Mouse (Mus musculus): ENCODE results near the gene Gm21969. TPM values are rescaled to one million over a fixed set of nuclear protein-coding genes. Genes with fewer than 3 reads are reported as not detected.
A peak's percentile ranks its signal among the peaks of the same experiment; 100 is the strongest.

Gm21969 gene
- total and polyA plus RNA-seq, 2 experiments from 2014 or later: not detected

DNA sequence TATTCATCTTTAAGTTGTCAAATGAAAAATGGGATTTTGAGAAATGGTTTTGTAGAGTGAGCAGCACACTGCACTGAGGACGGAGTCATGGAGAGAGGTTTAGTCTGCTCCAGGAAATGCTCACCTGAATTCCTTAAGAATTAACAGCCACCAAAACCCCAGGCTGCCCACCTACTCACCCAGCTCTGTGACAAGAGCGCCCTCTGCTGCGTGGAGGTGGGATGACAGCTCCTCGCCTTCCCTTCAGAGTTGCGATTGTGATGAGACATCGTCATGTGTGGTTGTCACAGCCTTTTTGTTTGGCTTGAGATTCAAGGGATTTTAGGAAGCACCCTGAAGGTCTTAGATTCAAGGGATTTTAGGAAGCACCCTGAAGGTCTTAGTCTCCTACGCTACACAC lies 33.4 kb downstream of the Gm21969 start:
- WGBS: 27% methylated on average over 7 of the region's 7 CpGs
- Histone ChIP-seq H3K9ac (no peak overlapping the region), H3K4me2 (ENCODE audit: low read depth) (no peak overlapping the region), H3K27me3 (ENCODE audit: insufficient read depth, low read length) (no peaks in the 10 kb centered on the region), H3K4me1 (ENCODE audit: insufficient read depth) (no peaks in the 10 kb centered on the region), H3K36me3 (ENCODE audit: insufficient read depth) (peaks cover 19% of the 10 kb centered on the region), H3K4me3 (ENCODE audit: low read depth, low read length) (no peak overlapping the region), H3K9me3 (ENCODE audit: low read length) (no peaks in the 10 kb centered on the region), H3K27ac (ENCODE audit: low read depth, low read length) (no peak overlapping the region)
- ATAC-seq: peak; percentile 58; the same call in 1 of the 2 replicates
- TF ChIP-seq CTCF (IDR thresholded peaks at IDR 0.05; ENCODE audit: low read depth): peak; percentile 96
- peak; percentile 81 for DNase-seq

GRCm38 (mm10) chr4:139637847-139638246 lies 34.9 kb downstream of the Gm21969 start:
- no peaks in the 10 kb centered on the region for H3K9me3 ChIP-seq (ENCODE audit: low read length)
- DNase-seq (no peak), ATAC-seq (no peak)
- H3K4me1 ChIP-seq (ENCODE audit: insufficient read depth): no peaks in the 10 kb centered on the region
- no peak overlapping the region for H3K9ac ChIP-seq
- no peak for TF ChIP-seq CTCF (IDR thresholded peaks at IDR 0.05; ENCODE audit: low read depth)
- 90% methylated on average over 9 of the region's 9 CpGs for WGBS
- no peak overlapping the region for H3K4me2 ChIP-seq (ENCODE audit: low read depth)
- no peak overlapping the region for H3K27ac ChIP-seq (ENCODE audit: low read depth, low read length)
- H3K36me3 ChIP-seq (ENCODE audit: insufficient read depth): peaks cover 19% of the 10 kb centered on the region
- no peak overlapping the region for H3K4me3 ChIP-seq (ENCODE audit: low read depth, low read length)
- peaks cover 7% of the 10 kb centered on the region; the same call in 1 of the 2 replicates for H3K27me3 ChIP-seq (ENCODE audit: insufficient read depth, low read length)

GRCm38 (mm10) chr4:139638356-139638755 lies 35.4 kb downstream of the Gm21969 start:
- ATAC-seq (no peak), DNase-seq (no peak)
- 94% methylated on average over 16 of the region's 16 CpGs for WGBS
- Histone ChIP-seq H3K4me3 (ENCODE audit: low read depth, low read length) (no peak overlapping the region), H3K27ac (ENCODE audit: low read depth, low read length) (no peak overlapping the region), H3K36me3 (ENCODE audit: insufficient read depth) (peaks cover 19% of the 10 kb centered on the region), H3K9me3 (ENCODE audit: low read length) (no peaks in the 10 kb centered on the region), H3K9ac (no peak overlapping the region), H3K4me1 (ENCODE audit: insufficient read depth) (no peaks in the 10 kb centered on the region), H3K27me3 (ENCODE audit: insufficient read depth, low read length) (peaks cover 7% of the 10 kb centered on the region; the same call in 1 of the 2 replicates), H3K4me2 (ENCODE audit: low read depth) (no peak overlapping the region)
- TF ChIP-seq CTCF (IDR thresholded peaks at IDR 0.05; ENCODE audit: low read depth): no peak

GRCm38 (mm10) chr4:139639801-139640200 lies 36.8 kb downstream of the Gm21969 start:
- H3K9me3 ChIP-seq (ENCODE audit: low read length): no peaks in the 10 kb centered on the region
- H3K27me3 ChIP-seq (ENCODE audit: insufficient read depth, low read length): peaks cover 7% of the 10 kb centered on the region; the same call in 1 of the 2 replicates
- H3K4me3 ChIP-seq (ENCODE audit: low read depth, low read length): no peak overlapping the region
- H3K4me1 ChIP-seq (ENCODE audit: insufficient read depth): no peaks in the 10 kb centered on the region
- H3K4me2 ChIP-seq (ENCODE audit: low read depth): no peak overlapping the region
- no peak overlapping the region for H3K27ac ChIP-seq (ENCODE audit: low read depth, low read length)
- WGBS: 50% methylated on average over 12 of the region's 12 CpGs
- no peak for TF ChIP-seq CTCF (IDR thresholded peaks at IDR 0.05; ENCODE audit: low read depth)
- DNase-seq (no peak), ATAC-seq (no peak)
- no peak overlapping the region for H3K9ac ChIP-seq
- H3K36me3 ChIP-seq (ENCODE audit: insufficient read depth): peaks cover 31% of the 10 kb centered on the region

DNA sequence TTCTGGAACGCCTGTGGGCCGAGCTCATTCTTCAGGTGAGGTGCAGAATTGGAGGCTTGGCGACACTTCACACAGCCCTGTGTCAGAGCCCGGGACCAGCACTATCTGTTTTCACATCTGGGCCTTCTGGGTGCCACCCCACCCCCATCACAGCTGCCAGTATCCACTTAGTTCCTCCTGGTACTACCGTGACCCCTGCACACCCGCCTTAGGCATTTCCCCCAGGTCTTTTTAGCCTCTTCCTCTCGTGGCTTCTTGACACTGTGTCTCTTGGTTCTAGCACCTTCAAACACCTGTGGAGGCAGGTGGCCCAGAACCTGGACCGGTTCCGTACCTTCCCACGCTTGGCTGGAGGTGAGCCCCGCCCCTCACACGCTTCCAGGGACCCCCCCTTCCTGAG lies 37.3 kb downstream of the Gm21969 start:
- H3K27ac ChIP-seq (ENCODE audit: low read depth, low read length): no peak overlapping the region
- no peak for TF ChIP-seq CTCF (IDR thresholded peaks at IDR 0.05; ENCODE audit: low read depth)
- peaks cover 36% of the 10 kb centered on the region for H3K36me3 ChIP-seq (ENCODE audit: insufficient read depth)
- H3K27me3 ChIP-seq (ENCODE audit: insufficient read depth, low read length): peaks cover 7% of the 10 kb centered on the region; the same call in 1 of the 2 replicates
- no peak overlapping the region for H3K4me2 ChIP-seq (ENCODE audit: low read depth)
- DNase-seq (no peak), ATAC-seq (no peak)
- H3K9ac ChIP-seq: no peak overlapping the region
- no peak overlapping the region for H3K4me3 ChIP-seq (ENCODE audit: low read depth, low read length)
- no peaks in the 10 kb centered on the region for H3K9me3 ChIP-seq (ENCODE audit: low read length)
- no peaks in the 10 kb centered on the region for H3K4me1 ChIP-seq (ENCODE audit: insufficient read depth)
- 75% methylated on average over 12 of the region's 12 CpGs for WGBS

DNA sequence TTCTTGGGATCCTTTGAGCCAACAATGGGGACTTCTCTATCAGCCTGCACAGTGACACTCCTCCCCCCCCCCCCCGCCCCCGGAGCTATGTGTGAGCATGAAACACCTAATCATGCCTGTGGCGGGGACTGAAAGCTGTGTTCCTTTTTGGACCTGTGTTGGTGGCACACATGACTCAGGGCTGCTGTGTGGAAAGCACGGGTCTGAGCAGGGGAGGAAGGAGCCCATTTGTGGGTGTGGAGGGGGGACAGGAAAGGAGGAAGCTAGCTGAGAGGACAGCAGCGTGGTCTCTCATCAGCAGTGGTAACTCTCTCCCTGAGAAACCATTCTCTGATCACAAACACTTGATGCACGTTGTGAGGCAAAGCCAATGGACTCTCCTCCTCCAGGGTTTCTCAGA lies 37.8 kb downstream of the Gm21969 start:
- 65% methylated on average over 6 of the region's 6 CpGs for WGBS
- Histone ChIP-seq H3K27me3 (ENCODE audit: insufficient read depth, low read length) (peaks cover 7% of the 10 kb centered on the region; the same call in 1 of the 2 replicates), H3K9me3 (ENCODE audit: low read length) (no peaks in the 10 kb centered on the region), H3K4me2 (ENCODE audit: low read depth) (no peak overlapping the region), H3K36me3 (ENCODE audit: insufficient read depth) (peaks cover 34% of the 10 kb centered on the region), H3K4me1 (ENCODE audit: insufficient read depth) (no peaks in the 10 kb centered on the region), H3K4me3 (ENCODE audit: low read depth, low read length) (no peak overlapping the region), H3K27ac (ENCODE audit: low read depth, low read length) (no peak overlapping the region), H3K9ac (no peak overlapping the region)
- no peak for ATAC-seq
- no peak for TF ChIP-seq CTCF (IDR thresholded peaks at IDR 0.05; ENCODE audit: low read depth)
- DNase-seq: no peak

DNA sequence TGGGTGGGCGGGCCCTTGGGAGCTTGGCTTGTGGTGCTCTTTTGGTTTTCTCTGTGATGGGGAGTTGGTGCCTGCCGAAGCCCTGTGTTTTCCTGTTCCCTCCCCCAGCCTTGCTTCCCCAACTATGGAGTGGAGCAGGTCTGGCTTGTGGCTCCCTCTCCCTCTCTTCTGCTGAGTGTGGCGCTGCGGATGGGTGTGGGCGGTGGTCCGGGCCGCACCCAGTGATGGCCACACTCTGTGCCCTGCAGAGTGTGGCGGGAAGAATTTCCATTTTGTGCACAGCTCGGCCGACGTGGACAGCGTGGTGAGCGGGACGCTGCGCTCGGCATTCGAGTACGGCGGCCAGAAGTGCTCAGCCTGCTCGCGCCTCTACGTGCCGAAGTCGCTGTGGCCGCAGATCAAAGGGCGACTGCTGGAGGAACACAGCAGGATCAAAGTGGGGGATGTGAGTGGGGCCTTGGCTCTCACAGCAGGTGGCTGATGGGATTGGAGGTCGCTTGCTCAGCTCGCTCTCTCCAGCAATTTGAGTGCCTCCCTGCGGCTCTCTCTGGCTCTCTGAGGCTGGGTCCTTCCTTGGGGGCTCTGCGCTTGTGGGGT lies 38.9 kb downstream of the Gm21969 start:
- DNase-seq: no peak
- peaks cover 32% of the 10 kb centered on the region for H3K36me3 ChIP-seq (ENCODE audit: insufficient read depth)
- H3K9ac ChIP-seq: no peak overlapping the region
- peak overlapping the region; percentile 28 for H3K4me2 ChIP-seq (ENCODE audit: low read depth)
- 7% methylated on average over 30 of the region's 30 CpGs for WGBS
- no peak for TF ChIP-seq CTCF (IDR thresholded peaks at IDR 0.05; ENCODE audit: low read depth)
- H3K27ac ChIP-seq (ENCODE audit: low read depth, low read length): no peak overlapping the region
- H3K4me1 ChIP-seq (ENCODE audit: insufficient read depth): no peaks in the 10 kb centered on the region
- no peaks in the 10 kb centered on the region for H3K9me3 ChIP-seq (ENCODE audit: low read length)
- no peak for ATAC-seq
- H3K27me3 ChIP-seq (ENCODE audit: insufficient read depth, low read length): peaks cover 7% of the 10 kb centered on the region; the same call in 1 of the 2 replicates
- H3K4me3 ChIP-seq (ENCODE audit: low read depth, low read length): no peak overlapping the region

All from forebrain, postnatal 0 days (tissue).